Mouse (Mus musculus) erythroblast, embryonic 14.5 days (primary cell): Measurements from ENCODE around the gene Rbfox1.

Source experiments
- GATA1 ChIP-seq: IDR thresholded peaks from 2 replicates; pipeline ENCODE4 v1.6.1; 2012; ENCODE audit warnings: low read length, inconsistent platforms, mixed read lengths
- TAL1 ChIP-seq: IDR thresholded peaks from 3 replicates; pipeline ENCODE4 v1.6.1; 2012; ENCODE audit warnings: low read length, inconsistent platforms, mixed read lengths

DNA sequence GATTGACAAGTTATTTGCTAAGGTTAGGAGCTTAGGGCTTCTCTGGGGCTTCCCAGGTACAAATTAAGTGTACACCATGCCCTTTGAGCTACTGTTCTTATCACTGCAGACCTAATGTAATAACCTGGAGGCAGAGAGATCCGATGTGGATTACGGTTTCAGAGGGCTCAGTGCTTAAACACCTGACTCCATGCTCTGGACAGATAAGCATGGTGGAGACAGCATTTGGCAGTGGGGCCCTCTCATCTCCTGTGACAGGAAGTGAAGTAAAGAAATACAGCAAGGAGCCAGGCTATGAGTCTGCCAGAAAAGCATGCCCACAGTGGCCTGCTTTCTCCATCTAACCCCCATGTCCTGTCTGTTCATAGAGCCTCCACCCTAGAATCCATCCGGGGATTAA, 213.0 kb downstream of the Rbfox1 start:
- TF ChIP-seq GATA1 (peak; percentile 33; the same call in 1 of the 2 replicates), TAL1 (no peak)
